Mouse (Mus musculus) stomach, postnatal 0 days (tissue): ENCODE data around the gene Ccdc163. TPM values are rescaled to one million over a fixed set of nuclear protein-coding genes. Genes with fewer than 3 reads are reported as not detected.
A peak's percentile ranks its signal among the peaks of the same experiment; 100 is the strongest.

Experiments
- ATAC-seq: fragments of 200-750 bp; cut with Nextera tagmentation; 2 replicates; pipeline ENCODE4 v1.8.0; 2017; ENCODE audit not compliant: low FRiP score, low TSS enrichment
- DNase-seq: peaks from one replicate; pipeline ENCODE4 v3.0.0-alpha.2; 2016; ENCODE audit warnings: low spot score
- H3K27ac ChIP-seq: fragments of 300-500 bp; sonication (generic); replicated peaks from 2 replicates; pipeline ENCODE4 v1.5.1; 2014; ENCODE audit warnings: mild to moderate bottlenecking, control low read depth
- H3K27me3 ChIP-seq: fragments of 300-500 bp; sonication (generic); 2 replicates; pipeline ENCODE4 v1.6.1; 2014; ENCODE audit warnings: low read length; ENCODE audit not compliant: control insufficient read depth, insufficient read depth
- H3K36me3 ChIP-seq: fragments of 300-500 bp; sonication (generic); 2 replicates; pipeline ENCODE4 v1.6.1; 2014; ENCODE audit warnings: low read length, mixed read lengths; ENCODE audit not compliant: control insufficient read depth, insufficient read depth
- H3K4me1 ChIP-seq: fragments of 300-500 bp; sonication (generic); replicated peaks from 2 replicates; pipeline ENCODE4 v1.6.1; 2014; ENCODE audit warnings: antibody characterized with exemption; ENCODE audit not compliant: control insufficient read depth, insufficient read depth
- H3K4me2 ChIP-seq: fragments of 300-500 bp; sonication (generic); replicated peaks from 2 replicates; pipeline ENCODE4 v1.6.1; 2014; ENCODE audit warnings: low read depth, mild to moderate bottlenecking, control low read depth, moderate library complexity
- H3K4me3 ChIP-seq: fragments of 300-500 bp; sonication (generic); 2 replicates; pipeline ENCODE4 v1.5.1; 2014; ENCODE audit warnings: low read depth, low read length, control low read depth
- H3K9ac ChIP-seq: fragments of 300-500 bp; sonication (generic); 2 replicates; pipeline ENCODE4 v1.6.1; 2014; ENCODE audit warnings: mild to moderate bottlenecking, low read length, control low read depth, mixed read lengths
- H3K9me3 ChIP-seq: fragments of 300-500 bp; sonication (generic); 2 replicates; pipeline ENCODE4 v1.6.1; 2016; ENCODE audit warnings: low read length; ENCODE audit not compliant: control insufficient read depth
- CTCF ChIP-seq: IDR thresholded peaks from 2 replicates; pipeline ENCODE4 v1.5.1; 2016; ENCODE audit warnings: antibody characterized with exemption, low read depth, mild to moderate bottlenecking, moderate library complexity
- EP300 ChIP-seq: optimal IDR thresholded peaks from 2 replicates; pipeline ENCODE3; 2016; ENCODE audit warnings: antibody characterized with exemption
- WGBS: fragments of 180-500 bp; shearing (Covaris S2); extraction: QIAGEN DNeasy Blood & Tissue Kit; methylation state at CpG from one replicate; pipeline ENCODE4 v1.1.7; 2014; 5-methylcytosine and 5-hydroxymethylcytosine counted together
- polyA plus RNA-seq: library from polyadenylated mRNA; unstranded; fragments of >200 nt; fragmentation: Nextera tagmentation; extraction: Ambion mirVana; gene quantifications from 2 replicates; pipeline ENCODE4 v1.2.1, GENCODE M21; 2015

The Ccdc163 gene
- polyA plus RNA-seq, 1 experiment from 2014 or later = 9.8 TPM

- no peak overlapping the region for H3K9ac ChIP-seq
- ATAC-seq (no peak), DNase-seq (no peak)
- no peak overlapping the region for H3K4me2 ChIP-seq
- H3K27ac ChIP-seq = no peak overlapping the region
- no peaks in the 10 kb centered on the region for H3K27me3 ChIP-seq
- no peaks in the 10 kb centered on the region for H3K4me1 ChIP-seq
- H3K4me3 ChIP-seq = no peak overlapping the region
- WGBS = 82% methylated on average over 5 of the region's 5 CpGs
- no peaks in the 10 kb centered on the region for H3K9me3 ChIP-seq
- H3K36me3 ChIP-seq = no peaks in the 10 kb centered on the region
- TF ChIP-seq EP300 (no peak), CTCF (no peak)
These were observed 60.2 kb downstream of the Ccdc163 start for GRCm38 (mm10) chr4:116768510-116768909.

DNA sequence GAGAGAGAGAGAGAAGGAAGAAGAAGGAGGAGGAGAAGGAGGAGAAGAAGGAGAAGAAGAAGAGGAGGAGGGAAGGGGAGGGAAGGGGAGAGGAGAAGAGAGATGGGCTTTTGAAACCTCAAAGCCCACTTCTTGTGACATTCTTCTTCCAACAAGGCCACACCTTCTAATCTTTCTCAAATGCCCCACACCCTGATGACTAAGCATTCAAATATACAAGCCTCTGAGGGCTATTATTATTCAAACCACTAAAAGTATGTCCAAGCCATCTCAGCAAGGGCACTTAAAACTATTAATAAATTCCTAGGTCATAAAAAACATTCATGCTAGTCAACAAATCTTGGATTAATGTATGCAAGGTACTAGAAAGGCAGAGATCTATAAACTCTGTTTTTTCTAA lies 60.8 kb downstream of the Ccdc163 start:
- Histone ChIP-seq H3K27me3 (no peaks in the 10 kb centered on the region), H3K27ac (no peak overlapping the region), H3K9me3 (no peaks in the 10 kb centered on the region), H3K4me1 (no peaks in the 10 kb centered on the region), H3K4me2 (no peak overlapping the region), H3K4me3 (no peak overlapping the region), H3K36me3 (no peaks in the 10 kb centered on the region), H3K9ac (no peak overlapping the region)
- DNase-seq = no peak
- TF ChIP-seq EP300 (no peak), CTCF (no peak)
- ATAC-seq = no peak

DNA sequence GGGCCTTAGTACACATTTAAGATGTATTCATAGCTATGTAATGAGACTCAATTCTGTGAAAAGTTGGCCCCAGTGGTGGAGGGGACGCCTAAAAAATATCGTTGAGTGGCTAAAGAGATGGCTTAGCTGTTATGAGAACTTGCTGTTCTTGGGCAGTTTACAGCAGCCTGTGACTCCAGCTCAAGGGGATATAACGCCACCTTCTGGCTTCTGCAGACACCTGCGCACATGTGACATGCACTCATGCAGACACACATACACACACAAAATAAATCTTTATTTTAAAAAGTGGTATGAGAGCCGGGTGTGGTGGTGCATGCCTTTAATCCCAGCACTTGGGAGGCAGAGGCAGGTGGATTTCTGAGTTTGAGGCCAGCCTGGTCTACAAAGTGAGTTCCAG lies 68.1 kb downstream of the Ccdc163 start:
- Histone ChIP-seq H3K4me1 (no peaks in the 10 kb centered on the region), H3K4me3 (no peak overlapping the region), H3K27ac (no peak overlapping the region), H3K9me3 (no peaks in the 10 kb centered on the region), H3K36me3 (no peaks in the 10 kb centered on the region), H3K27me3 (no peaks in the 10 kb centered on the region), H3K9ac (no peak overlapping the region), H3K4me2 (no peak overlapping the region)
- no peak for ATAC-seq
- DNase-seq = no peak
- TF ChIP-seq CTCF (peak; percentile 28; the same call in 1 of the 2 replicates), EP300 (no peak)
- 96% methylated on average over 5 of the region's 5 CpGs for WGBS

GRCm38 (mm10) chr4:116777079-116777478 lies 68.8 kb downstream of the Ccdc163 start:
- Histone ChIP-seq H3K27me3 (no peaks in the 10 kb centered on the region), H3K9me3 (no peaks in the 10 kb centered on the region), H3K36me3 (no peaks in the 10 kb centered on the region), H3K27ac (no peak overlapping the region), H3K4me1 (no peaks in the 10 kb centered on the region), H3K4me3 (no peak overlapping the region), H3K9ac (no peak overlapping the region), H3K4me2 (no peak overlapping the region)
- no peak for DNase-seq
- ATAC-seq = no peak
- TF ChIP-seq CTCF (no peak), EP300 (no peak)
- WGBS = 80% methylated on average over 3 of the region's 3 CpGs

GRCm38 (mm10) chr4:116780541-116780940 lies 72.2 kb downstream of the Ccdc163 start:
- Histone ChIP-seq H3K36me3 (no peaks in the 10 kb centered on the region), H3K4me2 (no peak overlapping the region), H3K9ac (no peak overlapping the region), H3K4me1 (no peaks in the 10 kb centered on the region), H3K4me3 (no peak overlapping the region), H3K9me3 (no peaks in the 10 kb centered on the region), H3K27me3 (no peaks in the 10 kb centered on the region), H3K27ac (no peak overlapping the region)
- ATAC-seq (no peak), DNase-seq (no peak)
- WGBS = 54% methylated on average over 2 of the region's 2 CpGs
- TF ChIP-seq EP300 = no peak
- no peak for TF ChIP-seq CTCF

DNA sequence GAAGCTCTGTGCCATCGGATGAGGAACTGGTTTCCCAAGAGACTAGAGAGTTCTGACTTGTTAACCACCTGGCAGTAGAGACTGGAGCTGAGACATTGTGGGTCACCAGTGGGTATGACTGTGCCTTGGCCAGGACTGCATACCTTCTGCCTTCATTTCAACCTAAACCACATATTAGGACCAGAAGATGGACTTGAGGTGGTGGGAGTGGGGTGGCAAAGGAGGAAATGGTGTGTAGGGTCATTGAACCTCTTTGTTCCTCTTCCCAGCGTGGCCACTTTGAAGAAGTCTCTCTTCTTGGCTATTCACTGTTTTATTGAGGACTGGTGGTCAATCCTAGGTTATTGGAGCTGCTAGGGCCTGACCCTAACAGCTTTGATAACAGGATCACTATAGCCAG lies 73.1 kb downstream of the Ccdc163 start:
- no peak overlapping the region for H3K4me2 ChIP-seq
- no peaks in the 10 kb centered on the region for H3K4me1 ChIP-seq

More for the DNA sequence above, 73.1 kb downstream of the Ccdc163 start:
- H3K9ac ChIP-seq = no peak overlapping the region
- no peak overlapping the region for H3K4me3 ChIP-seq
- ATAC-seq (no peak), DNase-seq (no peak)
- no peaks in the 10 kb centered on the region for H3K9me3 ChIP-seq
- no peaks in the 10 kb centered on the region for H3K36me3 ChIP-seq
- H3K27ac ChIP-seq = no peak overlapping the region
- 64% methylated on average over 2 of the region's 2 CpGs for whole genome bisulfite sequencing
- no peak for TF ChIP-seq CTCF
- TF ChIP-seq EP300 = no peak
- no peaks in the 10 kb centered on the region for H3K27me3 ChIP-seq
